Mouse (Mus musculus) forebrain, embryonic 11.5 days (tissue): ENCODE results near the gene Poc1b. TPM values are rescaled to one million over a fixed set of nuclear protein-coding genes. Genes with fewer than 3 reads are reported as not detected.

Experiments
- ATAC-seq: fragments of 200-750 bp; cut with Nextera tagmentation; replicated peaks from 2 replicates; pipeline ENCODE4 v1.8.0; 2017; ENCODE audit warnings: moderate TSS enrichment; ENCODE audit not compliant: low FRiP score
- DNase-seq: peaks from one replicate; pipeline ENCODE4 v3.0.0-alpha.2; 2017; ENCODE audit warnings: low spot score
- H3K27ac ChIP-seq: fragments of 300-500 bp; sonication (generic); 2 replicates; pipeline ENCODE4 v1.5.1; 2014; ENCODE audit warnings: low read depth, low read length
- H3K27me3 ChIP-seq: fragments of 300-500 bp; sonication (generic); 2 replicates; pipeline ENCODE4 v1.6.1; 2014; ENCODE audit warnings: mild to moderate bottlenecking, low read length, mixed read lengths; ENCODE audit not compliant: control insufficient read depth, insufficient read depth
- H3K36me3 ChIP-seq: fragments of 300-500 bp; sonication (generic); 2 replicates; pipeline ENCODE4 v1.6.1; 2014; ENCODE audit warnings: mild to moderate bottlenecking, low read length, moderate library complexity, mixed read lengths; ENCODE audit not compliant: control insufficient read depth, insufficient read depth
- H3K4me1 ChIP-seq: fragments of 300-500 bp; sonication (generic); replicated peaks from 2 replicates; pipeline ENCODE4 v1.6.1; 2014; ENCODE audit warnings: low read length, mixed read lengths; ENCODE audit not compliant: control insufficient read depth, insufficient read depth
- H3K4me2 ChIP-seq: fragments of 300-500 bp; sonication (generic); 2 replicates; pipeline ENCODE4 v1.6.1; 2014; ENCODE audit warnings: low read depth, mild to moderate bottlenecking, low read length, moderate library complexity, mixed read lengths; ENCODE audit not compliant: severe bottlenecking
- H3K4me3 ChIP-seq: fragments of 300-500 bp; sonication (generic); 2 replicates; pipeline ENCODE4 v1.5.1; 2014; ENCODE audit warnings: low read depth, low read length
- H3K9ac ChIP-seq: fragments of 300-500 bp; sonication (generic); 2 replicates; pipeline ENCODE4 v1.6.1; 2014; ENCODE audit warnings: low read length
- H3K9me3 ChIP-seq: fragments of 300-500 bp; sonication (generic); 2 replicates; pipeline ENCODE4 v1.6.1; 2016; ENCODE audit warnings: low read length, mixed read lengths; ENCODE audit not compliant: control insufficient read depth
- WGBS: fragments of 180-500 bp; shearing (Covaris S2); extraction: QIAGEN DNeasy Blood & Tissue Kit; methylation state at CpG from one replicate; pipeline ENCODE4 v1.1.7; 2014; 5-methylcytosine and 5-hydroxymethylcytosine counted together
- polyA plus RNA-seq: library from polyadenylated mRNA; unstranded; fragments of >200 nt; fragmentation: Nextera tagmentation; extraction: Ambion mirVana; gene quantifications from 2 replicates; pipeline ENCODE4 v1.2.1, GENCODE M21; 2014

Gene Poc1b
- polyA plus RNA-seq, 1 experiment from 2014 or later, result 42.7 TPM

DNA sequence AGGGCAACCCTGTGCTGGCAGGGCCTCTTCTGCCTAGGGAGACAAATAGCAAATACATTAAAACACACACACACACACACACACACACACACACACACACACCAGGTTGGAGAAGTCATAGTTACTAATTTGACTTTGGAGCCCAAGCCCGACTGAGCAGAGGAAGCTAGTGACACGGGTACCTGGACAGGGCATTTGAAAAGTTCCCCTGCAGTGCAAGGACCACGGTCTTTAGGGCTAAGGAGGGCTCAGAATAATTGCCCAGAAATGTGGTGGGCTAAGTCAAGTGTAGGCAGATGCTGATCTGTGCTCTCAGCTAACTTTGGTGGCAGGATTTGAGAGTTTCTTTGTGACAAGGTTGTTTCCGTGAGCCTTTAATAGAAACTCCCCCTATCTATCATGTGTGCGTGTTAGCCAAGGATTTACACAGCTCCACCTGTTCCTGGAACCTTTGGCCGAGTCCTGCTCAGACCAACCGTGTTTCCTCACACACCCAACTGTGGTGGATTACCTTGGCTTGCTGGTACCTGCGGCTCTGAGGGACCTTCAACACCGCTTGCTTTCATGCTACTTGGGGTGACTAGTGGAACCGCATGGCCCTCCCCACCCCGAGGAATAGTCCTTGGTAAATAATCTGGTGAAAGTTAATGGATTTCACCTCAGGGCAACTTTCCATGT is 25.9 kb downstream of the Poc1b start:
- Histone ChIP-seq H3K4me3 (no peak overlapping the region), H3K9ac (no peak overlapping the region), H3K27ac (no peak overlapping the region), H3K4me1 (no peaks in the 10 kb centered on the region), H3K4me2 (no peak overlapping the region), H3K36me3 (no peaks in the 10 kb centered on the region; the same call in 1 of the 2 replicates), H3K9me3 (no peaks in the 10 kb centered on the region), H3K27me3 (no peaks in the 10 kb centered on the region)
- ATAC-seq (no peak), DNase-seq (no peak)
- 94% methylated on average over 11 of the region's 11 CpGs for WGBS

DNA sequence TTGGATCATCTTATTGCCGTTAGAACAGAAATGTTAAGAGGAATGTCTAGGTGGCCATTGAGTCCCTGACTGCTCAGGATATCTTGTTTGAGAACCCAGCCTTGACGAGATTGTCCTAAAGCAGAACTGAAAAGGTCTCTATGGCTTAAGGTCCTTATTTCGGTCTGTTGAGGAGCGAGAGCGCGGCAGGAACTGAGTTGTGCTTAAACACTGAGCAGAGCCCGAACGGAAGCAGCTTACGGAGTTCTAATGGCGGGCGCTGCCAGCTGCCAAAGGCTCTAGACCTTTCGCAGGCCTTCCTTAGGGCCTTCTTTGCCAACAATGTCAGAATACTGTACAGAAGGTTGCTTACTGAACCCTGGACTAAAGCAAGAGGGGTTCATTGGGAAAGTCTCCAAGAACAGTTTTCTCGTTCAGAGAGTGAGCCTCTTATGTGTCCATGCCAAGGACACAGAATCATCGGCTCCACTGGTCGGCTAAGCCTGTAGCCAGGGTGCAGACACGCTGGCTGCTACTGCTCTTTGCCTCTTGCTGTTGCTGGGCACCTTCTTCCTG is 26.6 kb downstream of the Poc1b start:
- Histone ChIP-seq H3K9ac (no peak overlapping the region), H3K4me3 (no peak overlapping the region), H3K9me3 (no peaks in the 10 kb centered on the region), H3K4me2 (no peak overlapping the region), H3K36me3 (no peaks in the 10 kb centered on the region; the same call in 1 of the 2 replicates), H3K4me1 (no peaks in the 10 kb centered on the region), H3K27ac (no peak overlapping the region), H3K27me3 (no peaks in the 10 kb centered on the region)
- WGBS, result 95% methylated on average over 16 of the region's 16 CpGs
- DNase-seq (no peak), ATAC-seq (no peak)

DNA sequence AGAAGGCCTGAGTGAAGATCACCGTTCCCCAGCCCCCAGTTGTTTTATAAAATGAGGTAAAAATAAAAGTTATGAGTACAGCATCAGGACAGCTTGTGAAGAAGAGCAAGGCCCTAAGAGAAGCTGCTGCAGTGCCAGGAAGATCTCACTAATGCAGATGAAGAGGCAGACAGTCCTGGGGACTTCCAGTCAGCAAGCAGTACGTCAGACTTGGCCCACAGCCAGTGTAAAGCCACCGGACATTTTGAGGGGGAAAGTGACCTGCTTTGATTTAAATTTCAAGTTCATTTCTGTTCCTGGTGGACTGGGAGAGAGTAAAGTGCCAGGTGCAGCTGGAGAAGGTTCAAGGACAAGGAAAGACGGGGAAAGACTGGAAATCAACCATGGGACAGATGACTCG is 29.5 kb downstream of the Poc1b start:
- H3K27ac ChIP-seq, result no peak overlapping the region
- no peak overlapping the region for H3K9ac ChIP-seq
- ATAC-seq (no peak), DNase-seq (no peak)
- no peak overlapping the region for H3K4me3 ChIP-seq
- no peaks in the 10 kb centered on the region for H3K9me3 ChIP-seq
- no peak overlapping the region for H3K4me2 ChIP-seq
- no peaks in the 10 kb centered on the region for H3K36me3 ChIP-seq
- H3K4me1 ChIP-seq, result no peaks in the 10 kb centered on the region
- 89% methylated on average over 5 of the region's 5 CpGs for WGBS
- H3K27me3 ChIP-seq, result no peaks in the 10 kb centered on the region

DNA sequence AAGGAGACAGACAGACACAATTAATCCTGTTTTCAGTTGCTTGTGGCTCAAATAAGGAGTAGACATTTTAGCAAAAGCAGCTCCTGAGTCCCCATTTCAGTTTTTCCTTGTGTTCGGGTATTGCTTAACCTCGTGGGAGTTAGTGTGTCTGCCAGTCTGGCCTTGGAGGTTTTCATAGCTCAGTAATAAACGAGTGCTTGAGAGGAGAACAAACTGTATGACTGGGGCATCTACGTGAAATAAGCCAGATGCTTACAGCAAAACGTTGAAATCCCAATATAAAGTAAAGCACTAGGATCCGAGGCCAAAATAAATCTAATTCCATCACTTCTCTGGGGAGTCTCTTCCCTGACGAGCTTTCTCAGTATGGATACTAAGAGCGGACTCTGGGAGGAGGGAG is 38.8 kb downstream of the Poc1b start:
- Histone ChIP-seq H3K27ac (no peak overlapping the region), H3K9me3 (no peaks in the 10 kb centered on the region), H3K4me2 (no peak overlapping the region), H3K9ac (no peak overlapping the region), H3K36me3 (no peaks in the 10 kb centered on the region), H3K4me1 (no peaks in the 10 kb centered on the region), H3K27me3 (no peaks in the 10 kb centered on the region), H3K4me3 (no peak overlapping the region)
- DNase-seq (no peak), ATAC-seq (no peak)
- 89% methylated on average over 8 of the region's 8 CpGs for WGBS

DNA sequence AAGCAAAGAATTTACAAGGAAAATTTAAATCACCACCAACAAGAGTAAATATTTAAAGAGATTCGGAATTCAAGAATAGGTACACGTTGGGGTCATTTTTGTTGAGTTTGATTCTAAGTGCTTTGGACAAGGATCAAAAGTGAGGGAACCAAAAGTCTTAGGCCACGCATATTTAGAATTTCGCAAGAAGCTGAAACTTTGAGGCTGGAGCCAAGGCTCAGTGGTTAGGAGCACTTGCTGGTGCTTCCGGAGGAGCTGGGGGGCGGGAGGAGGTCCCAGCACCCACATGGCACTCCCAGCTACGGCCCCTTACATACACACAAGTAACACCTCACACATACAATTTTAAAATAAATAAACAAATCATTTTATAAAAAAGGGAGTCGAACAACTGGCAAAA is 39.8 kb downstream of the Poc1b start:
- no peak overlapping the region for H3K4me2 ChIP-seq
- no peaks in the 10 kb centered on the region for H3K36me3 ChIP-seq
- 97% methylated on average over 8 of the region's 8 CpGs for WGBS
- H3K27me3 ChIP-seq, result no peaks in the 10 kb centered on the region
- no peaks in the 10 kb centered on the region for H3K9me3 ChIP-seq
- H3K9ac ChIP-seq, result no peak overlapping the region
- no peak overlapping the region for H3K4me3 ChIP-seq
- no peak for DNase-seq
- no peak for ATAC-seq
- no peak overlapping the region for H3K27ac ChIP-seq
- H3K4me1 ChIP-seq, result no peaks in the 10 kb centered on the region

DNA sequence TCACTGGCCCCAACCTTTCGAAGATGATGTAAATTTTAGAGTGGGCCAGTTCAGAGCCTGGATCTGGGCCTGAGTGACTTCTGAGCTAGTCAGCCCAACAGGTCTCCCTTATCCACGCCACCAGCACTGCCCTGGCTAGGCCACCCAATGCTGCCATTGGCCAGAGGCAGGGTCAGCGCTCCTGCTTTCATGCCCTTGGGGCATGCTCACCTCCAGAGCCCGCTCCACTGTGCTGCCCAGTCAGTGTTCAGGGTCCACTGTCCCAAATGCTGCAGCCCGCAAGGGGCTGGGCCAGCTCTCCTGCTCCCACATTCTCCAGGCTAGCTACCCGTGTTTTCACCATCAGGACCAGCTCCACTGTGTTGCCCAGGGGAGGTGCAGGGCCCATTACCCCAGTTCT is 43.2 kb downstream of the Poc1b start:
- Histone ChIP-seq H3K9ac (no peak overlapping the region), H3K4me1 (no peaks in the 10 kb centered on the region), H3K9me3 (no peaks in the 10 kb centered on the region), H3K27ac (no peak overlapping the region), H3K4me3 (no peak overlapping the region), H3K4me2 (no peak overlapping the region), H3K27me3 (no peaks in the 10 kb centered on the region), H3K36me3 (no peaks in the 10 kb centered on the region)
- DNase-seq (no peak), ATAC-seq (no peak)
- WGBS, result 94% methylated on average over 6 of the region's 6 CpGs

DNA sequence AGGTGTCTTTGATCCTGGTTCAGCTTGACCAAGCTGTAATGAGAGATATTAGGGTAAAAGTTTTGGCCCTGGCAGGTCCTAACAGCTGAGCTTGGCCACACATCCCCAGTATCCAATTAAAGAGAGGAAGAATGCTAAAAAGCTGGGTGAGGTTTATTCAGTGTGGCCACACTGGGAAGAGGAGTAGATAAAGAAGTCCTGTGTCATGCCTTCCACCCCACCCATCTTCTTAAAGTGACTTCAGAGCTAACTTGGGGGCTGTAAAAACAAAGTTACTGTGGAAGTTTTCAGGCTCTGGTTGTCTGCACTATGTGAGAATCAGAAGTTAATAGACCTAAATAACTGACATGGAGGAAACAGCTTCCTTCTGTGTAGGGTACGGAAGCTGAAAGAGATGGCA is 44.7 kb downstream of the Poc1b start:
- no peaks in the 10 kb centered on the region; the same call in 1 of the 2 replicates for H3K36me3 ChIP-seq
- WGBS, result 93% methylated on average over 1 of the region's 1 CpGs
- no peak for DNase-seq

DNA sequence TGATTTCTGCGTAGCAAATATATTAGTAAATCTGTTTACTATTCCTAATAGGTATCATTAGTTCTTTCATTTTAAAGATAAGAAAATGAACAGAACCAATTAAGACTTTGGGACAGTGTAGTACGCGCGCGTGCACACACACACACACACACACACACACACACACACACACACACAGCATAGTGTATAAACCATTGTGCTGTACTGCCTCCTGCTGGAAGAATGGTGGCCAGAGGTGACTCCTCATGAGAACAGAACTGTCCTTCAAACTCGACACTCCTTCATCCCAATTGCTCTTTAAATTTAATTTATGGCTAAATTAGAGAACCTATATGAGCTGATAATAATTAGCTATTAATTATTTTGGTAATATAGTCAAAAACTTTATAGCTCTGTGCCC is 45.2 kb downstream of the Poc1b start:
- no peak for DNase-seq
- Histone ChIP-seq H3K36me3 (no peaks in the 10 kb centered on the region; the same call in 1 of the 2 replicates), H3K9me3 (no peaks in the 10 kb centered on the region), H3K4me1 (no peaks in the 10 kb centered on the region), H3K27ac (no peak overlapping the region), H3K9ac (no peak overlapping the region), H3K4me3 (no peak overlapping the region), H3K4me2 (no peak overlapping the region), H3K27me3 (no peaks in the 10 kb centered on the region)
- ATAC-seq, result no peak
- 96% methylated on average over 6 of the region's 6 CpGs for WGBS

More for the DNA sequence above, 44.7 kb downstream of the Poc1b start:
- Histone ChIP-seq H3K27ac (no peak overlapping the region), H3K4me3 (no peak overlapping the region), H3K27me3 (no peaks in the 10 kb centered on the region), H3K4me1 (no peaks in the 10 kb centered on the region), H3K9me3 (no peaks in the 10 kb centered on the region), H3K4me2 (no peak overlapping the region), H3K9ac (no peak overlapping the region)
- no peak for ATAC-seq

DNA sequence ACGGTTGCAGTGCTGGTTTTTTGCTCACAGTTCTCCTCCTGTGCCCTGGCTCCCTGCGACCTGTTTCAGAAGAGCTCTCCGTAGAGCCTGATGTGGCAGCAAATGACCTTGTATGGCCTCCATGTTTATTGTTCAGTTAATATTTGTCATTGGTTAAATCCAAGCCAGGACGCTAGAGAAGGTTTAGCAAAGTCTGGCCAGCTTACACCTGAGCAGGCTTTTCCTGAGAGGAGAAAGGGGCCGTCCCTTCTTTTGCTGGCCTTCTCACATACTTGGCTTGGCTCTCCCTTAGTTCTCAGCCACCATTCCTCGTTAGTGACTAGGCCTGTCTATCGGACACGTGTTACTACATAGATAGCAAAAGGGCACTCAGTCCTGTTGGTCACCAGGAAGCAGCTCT is 47.8 kb downstream of the Poc1b start:
- Histone ChIP-seq H3K4me3 (no peak overlapping the region), H3K4me1 (no peaks in the 10 kb centered on the region), H3K9me3 (no peaks in the 10 kb centered on the region), H3K27ac (no peak overlapping the region), H3K27me3 (no peaks in the 10 kb centered on the region), H3K9ac (no peak overlapping the region), H3K4me2 (no peak overlapping the region), H3K36me3 (no peaks in the 10 kb centered on the region; the same call in 1 of the 2 replicates)
- 91% methylated on average over 8 of the region's 8 CpGs for WGBS
- no peak for DNase-seq
- ATAC-seq, result no peak
